Mouse (Mus musculus) mouse trophoblast stem cell (cell line): ENCODE measurements around the gene Kpnb1.

Experiments used
- in situ Hi-C, 2 experiments: fragments of 300-500 bp; cut with MseI, MboI; formaldehyde crosslinking; loops; 2 replicates in 1 of 2; 3 replicates in 1 of 2; pipeline ENCODE4 v1.15.1; 2025

Gene Kpnb1

DNA sequence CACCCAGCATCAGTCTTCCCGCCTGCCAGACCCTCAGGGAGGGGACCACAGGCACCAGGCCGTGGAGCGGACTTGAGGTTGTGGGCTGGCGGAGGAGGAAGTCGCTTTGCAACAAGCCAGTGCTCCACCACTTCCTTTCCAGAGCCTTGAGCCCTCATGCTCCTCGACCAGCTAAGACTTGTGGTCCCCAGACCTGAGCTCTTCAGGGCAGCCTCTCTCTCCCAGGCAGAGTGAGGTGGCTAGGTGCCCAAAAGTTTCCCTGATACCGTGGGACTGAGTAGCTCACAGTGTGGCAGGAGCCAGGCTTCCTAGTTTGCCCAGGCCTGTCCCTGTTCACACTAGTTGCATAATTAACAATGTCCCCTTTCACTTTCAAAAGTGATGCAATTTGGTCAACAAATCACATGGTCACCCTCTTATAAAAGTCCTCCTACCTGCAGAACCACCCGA, 45.5 kb downstream of the Kpnb1 start:
- in situ Hi-C loops: no loop called here

DNA sequence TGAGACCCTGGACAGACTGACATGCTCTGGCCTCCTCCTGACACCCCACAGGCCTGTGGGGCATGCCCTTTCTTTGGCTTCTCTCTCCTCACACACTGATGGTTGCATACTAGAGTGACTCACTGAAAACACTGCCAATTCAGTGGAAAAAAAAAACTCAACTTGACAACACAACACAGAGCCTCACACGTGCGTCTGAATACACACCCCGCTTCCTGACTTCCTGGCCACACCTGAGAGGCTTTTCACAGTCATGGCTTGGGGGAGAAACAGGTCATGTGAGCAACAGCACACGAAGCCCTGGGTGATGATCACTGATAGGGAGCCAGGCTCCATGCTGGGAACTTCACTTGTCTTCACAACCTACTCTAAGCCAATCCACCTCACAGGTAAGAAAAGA, 46.9 kb downstream of the Kpnb1 start:
- in situ Hi-C loops: no loop called here

GRCm38 (mm10) chr11:97139256-97139655, 48.4 kb downstream of the Kpnb1 start:
- in situ Hi-C loops: no loop called here

- in situ Hi-C loops: no loop called here
These were observed 49.0 kb downstream of the Kpnb1 start for GRCm38 (mm10) chr11:97138554-97139226.

DNA sequence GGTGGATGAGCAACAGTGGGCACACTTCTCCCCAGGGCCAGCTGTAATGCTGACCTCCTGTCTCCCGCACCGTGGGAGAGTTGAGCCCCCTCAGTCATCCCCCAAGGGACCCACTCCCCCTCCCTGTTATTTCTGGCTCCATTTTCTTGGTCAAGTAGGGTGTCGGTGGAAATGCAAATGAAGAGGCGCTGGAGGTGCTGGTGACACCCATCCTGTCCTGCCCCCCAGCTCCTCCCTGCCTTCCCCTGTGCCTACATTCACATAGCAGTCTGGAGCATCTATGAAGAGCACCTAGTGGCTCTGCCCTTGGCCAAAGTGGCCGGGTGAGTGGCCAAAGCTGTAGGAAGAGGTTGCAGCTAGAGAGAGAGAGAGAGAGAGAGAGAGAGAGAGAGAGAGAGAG, 54.4 kb downstream of the Kpnb1 start:
- in situ Hi-C loops: no loop called here

DNA sequence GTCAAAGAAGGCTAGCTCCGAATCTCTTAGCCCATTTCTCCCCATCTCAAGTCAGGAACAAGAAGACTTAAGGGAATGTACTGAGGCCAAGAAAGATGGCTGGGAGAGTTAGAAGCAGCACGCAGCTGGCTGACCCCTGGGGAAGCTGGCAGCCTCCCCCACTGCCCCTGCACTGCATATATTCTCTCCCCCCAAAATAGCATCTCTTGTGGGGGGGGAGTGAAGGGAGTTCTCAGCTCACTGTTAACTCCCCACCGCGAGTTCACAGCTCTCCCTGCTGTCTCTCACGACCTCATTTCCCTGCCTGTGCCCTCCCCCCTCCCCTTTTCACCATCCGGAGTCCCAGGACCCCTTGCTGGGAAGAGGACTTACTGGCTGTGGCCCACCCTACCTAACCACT, 55.5 kb downstream of the Kpnb1 start:
- in situ Hi-C loops: no loop called here

- in situ Hi-C loops: no loop called here
These were observed 56.0 kb downstream of the Kpnb1 start for GRCm38 (mm10) chr11:97131683-97132082.

DNA sequence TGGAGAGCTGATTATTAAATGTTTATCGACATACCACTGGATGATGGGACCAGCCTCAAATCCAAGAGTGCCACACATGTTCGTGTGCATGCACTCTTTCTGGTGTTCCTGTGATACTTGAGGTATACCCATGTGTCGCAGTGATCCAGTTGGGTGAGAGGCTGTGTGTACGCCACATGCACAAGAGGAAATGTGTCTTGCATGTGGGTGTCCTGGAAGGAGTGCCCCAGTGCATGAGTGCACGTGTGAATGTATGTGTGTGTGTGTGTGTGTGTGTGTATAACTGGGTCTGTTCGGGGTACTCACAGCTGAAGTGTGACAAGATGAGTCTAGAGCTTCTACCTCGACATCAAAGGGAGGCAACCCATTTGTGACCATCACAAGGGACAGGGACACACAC, 57.4 kb downstream of the Kpnb1 start:
- in situ Hi-C loops: no loop called here

- in situ Hi-C loops: no loop called here
These were observed 58.7 kb downstream of the Kpnb1 start for GRCm38 (mm10) chr11:97128956-97129355.

DNA sequence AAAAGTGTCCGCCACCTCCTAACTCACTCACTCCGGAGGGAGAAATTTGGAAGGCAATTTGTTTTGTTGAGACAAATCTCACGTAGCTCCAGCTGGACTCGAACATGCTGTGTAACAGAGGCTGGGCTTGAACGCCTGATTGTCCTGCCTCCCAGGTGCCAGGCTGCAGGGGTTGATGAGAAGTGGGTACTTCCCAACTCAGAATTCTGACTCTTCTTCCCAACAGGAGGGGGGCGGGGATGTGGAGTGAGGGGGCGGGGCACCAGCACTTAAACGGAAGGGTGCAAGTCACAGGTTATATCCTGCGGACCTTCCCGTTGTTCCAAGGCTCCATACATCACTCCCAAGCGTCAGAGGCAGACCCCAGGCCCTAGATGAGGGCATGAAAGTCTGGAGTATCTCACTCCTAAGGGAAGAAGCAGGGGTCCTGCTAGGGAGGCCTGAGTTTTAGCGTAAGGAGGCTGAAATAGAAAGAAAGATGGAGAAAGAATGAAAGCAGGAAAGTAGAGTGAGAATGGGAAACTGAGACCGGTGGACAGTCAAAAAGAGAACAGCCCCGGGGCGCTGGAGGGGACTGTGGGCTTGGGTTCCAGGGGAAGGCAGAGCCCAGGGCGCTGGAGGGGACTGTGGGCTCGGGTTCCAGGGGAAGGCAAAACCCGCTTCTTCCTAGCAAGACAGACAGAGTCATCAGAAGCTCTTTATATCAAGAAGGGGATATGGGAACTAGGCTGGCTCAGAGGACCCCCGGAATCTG, 60.0 kb downstream of the Kpnb1 start:
- in situ Hi-C loops: no loop called here

DNA sequence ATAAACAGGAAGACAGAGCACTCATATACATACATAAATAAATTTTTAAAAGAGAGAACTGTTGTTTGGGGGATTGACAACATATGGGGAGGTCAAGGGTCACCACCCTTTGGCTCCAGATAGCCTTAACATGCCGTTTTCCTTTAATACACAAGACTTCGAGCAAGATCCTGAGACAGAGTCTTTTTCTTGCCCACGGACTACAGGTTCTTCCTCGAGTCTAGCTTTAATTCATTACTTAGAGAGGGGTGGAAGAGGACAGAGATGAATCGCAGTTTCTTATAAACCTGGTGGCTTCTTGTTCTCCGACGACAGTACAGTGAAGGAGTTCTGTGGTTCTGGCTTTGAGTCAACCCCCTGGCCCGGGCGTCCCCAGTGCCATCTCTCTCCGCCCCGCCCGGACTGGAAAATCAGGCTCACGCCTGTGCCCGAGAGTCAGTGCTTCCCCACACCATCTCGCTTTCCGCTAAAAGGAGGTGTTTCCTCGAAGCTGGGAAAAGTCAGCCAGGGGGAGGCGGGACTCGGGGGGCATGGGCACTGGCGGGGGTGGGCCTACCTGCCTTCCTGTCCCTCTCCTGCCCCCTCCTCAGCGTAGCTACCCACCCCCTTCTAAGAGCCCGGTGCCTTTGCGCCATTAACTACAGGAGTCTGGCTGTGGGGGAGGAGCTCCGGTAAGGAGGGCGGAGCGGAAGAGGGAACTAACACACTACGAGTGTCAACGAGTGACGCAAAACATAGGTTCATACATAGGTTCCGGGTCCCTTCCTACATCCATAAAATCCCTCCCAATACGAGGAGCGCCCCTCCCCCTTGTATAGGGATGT, 60.8 kb downstream of the Kpnb1 start:
- in situ Hi-C loops: no loop called here

- in situ Hi-C loops: no loop called here
These were observed 63.2 kb downstream of the Kpnb1 start for GRCm38 (mm10) chr11:97124266-97125036.

GRCm38 (mm10) chr11:97123282-97123890, 64.3 kb downstream of the Kpnb1 start:
- in situ Hi-C loops: no loop called here

- in situ Hi-C loops: no loop called here
These were observed 67.0 kb downstream of the Kpnb1 start for GRCm38 (mm10) chr11:97120641-97121040.

DNA sequence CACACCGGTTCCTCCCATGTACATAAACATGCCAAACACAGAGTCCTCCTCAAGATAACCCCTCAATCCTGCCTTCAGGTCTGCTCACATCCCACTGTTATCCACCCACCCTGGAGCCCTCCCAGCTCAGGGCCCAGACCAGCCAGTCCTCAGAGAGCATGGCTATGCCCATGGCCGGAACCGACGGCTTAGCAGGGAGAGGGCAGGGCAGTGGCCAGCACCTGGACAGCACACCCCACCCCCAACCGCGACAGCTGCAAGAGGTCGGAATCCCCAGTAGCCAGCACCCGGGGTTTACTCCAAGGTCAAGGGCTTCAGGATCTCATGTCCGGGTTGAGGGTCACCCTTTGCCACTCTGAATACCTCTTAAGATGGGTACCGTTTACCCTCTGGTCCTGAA, 67.5 kb downstream of the Kpnb1 start:
- in situ Hi-C loops: no loop called here

DNA sequence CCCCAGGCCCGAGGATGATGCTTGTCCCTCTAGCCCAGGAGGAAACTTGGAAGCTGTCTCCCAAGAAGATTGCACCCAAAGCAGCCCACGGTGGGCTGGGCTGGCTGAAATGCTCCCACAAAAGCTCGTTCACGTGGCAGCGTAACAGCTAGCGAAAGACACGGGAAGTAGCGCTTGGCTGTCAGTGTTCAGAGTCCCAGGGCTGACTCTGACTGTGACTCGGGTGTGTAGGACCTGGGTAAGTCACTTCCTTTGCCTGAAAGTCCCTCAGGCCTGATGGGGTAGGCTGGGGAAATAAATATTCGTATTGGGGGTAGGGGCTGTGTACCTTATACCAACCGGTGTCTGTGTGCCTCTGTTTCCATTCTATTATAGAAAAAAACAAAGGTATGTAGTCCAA, 71.9 kb downstream of the Kpnb1 start:
- in situ Hi-C loops: no loop called here

GRCm38 (mm10) chr11:97114671-97115601, 72.7 kb downstream of the Kpnb1 start, which contains the start of gene Tbx21:
Gene Tbx21, minus strand, starts transcription at chr11:97115331.
- in situ Hi-C loops: no loop called here

DNA sequence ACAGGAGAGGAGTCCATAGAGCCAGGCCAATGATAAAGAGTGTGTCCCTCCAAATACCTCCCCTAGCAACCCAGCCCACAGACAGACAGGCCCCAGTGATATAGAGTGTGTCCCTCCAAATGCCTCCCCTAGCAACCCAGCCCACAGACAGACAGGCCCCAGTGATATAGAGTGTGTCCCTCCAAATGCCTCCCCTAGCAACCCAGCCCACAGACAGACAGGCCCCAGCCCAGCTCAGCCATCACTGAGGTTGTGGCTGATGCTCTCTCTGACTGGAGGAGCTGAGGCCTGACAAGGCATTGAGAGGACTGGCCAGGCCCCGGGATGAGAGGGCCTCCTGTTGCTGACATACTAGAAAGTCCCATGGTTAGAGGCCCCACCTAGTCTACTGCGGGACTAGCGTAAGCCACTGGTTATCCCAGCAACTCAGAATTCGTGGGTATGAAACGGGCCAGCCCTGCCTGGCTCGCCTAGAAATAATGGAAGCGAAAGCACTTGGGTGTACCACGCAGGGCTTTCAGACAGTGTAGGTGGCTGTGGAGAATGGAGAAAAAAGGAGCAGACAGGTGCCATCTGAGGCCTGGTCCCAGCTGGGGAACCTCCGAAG, 75.1 kb downstream of the Kpnb1 start:
- in situ Hi-C loops: no loop called here
